8 mouse cellular contexts compared by ENCODE assay signal in the genomic region with DNA sequence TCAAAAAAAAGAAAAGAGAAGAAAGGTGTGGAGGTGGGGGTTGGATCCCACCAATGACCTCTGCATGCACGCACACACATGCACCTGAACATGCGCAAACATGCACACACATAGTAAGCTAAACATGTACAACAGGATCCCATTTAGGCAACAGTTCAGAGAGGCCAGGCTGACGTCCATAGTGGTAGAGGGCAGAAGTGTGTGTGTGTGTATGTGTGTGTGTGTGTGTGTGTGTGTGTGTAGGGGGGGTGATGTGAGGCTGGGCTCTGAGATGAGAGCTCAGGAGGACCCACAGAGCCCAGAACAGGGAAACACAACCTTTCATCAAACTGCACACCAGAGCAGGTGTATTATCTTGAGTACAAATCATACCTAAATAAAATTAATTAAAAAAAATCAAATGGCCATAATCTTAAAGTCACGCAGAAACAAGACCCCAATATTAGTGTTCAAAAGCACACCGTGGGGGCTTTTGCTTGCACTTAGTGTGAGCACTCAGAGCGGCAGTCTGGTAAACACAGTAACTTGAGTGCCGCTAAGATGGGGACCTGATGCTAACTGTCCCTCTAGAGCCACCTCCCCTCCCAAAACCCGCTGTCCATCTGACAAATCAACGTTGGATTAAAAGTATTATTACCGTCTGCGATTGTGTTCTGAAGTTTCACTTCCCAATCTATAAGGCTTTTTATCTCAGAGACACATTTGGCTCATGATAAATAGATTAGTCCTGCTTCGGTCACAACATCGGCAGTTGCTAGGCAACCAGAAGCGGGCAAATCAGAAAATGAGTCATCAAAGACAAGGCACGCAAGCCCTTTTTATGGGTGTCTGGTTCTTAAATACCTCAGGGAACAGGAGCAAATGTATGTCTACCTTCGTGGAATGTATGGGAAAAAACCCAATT.
DNase-seq lines count a peak whose midpoint lies in the region; ATAC-seq lines count a peak whose summit lies in the region.

No protein-coding gene starts in this region.

- intact Hi-C loops in left cerebral cortex, postnatal 14 days (cut with DNase I), result no loop called here

- WGBS in embryonic facial prominence, embryonic 11.5 days, result 68% methylated on average over 16 of the region's 16 CpGs
- WGBS in heart, embryonic 10.5 days, result 73% methylated on average over 16 of the region's 16 CpGs

- no peaks in the 10 kb centered on the region for H3K27me3 ChIP-seq in embryonic facial prominence, embryonic 11.5 days (ENCODE audit: control insufficient read depth, insufficient read depth, low read length)
- H3K27me3 ChIP-seq in heart, embryonic 10.5 days (ENCODE audit: insufficient read depth, poor library complexity, severe bottlenecking), result 0 out of 2 replicates have a peak, but pooled peaks cover 6% of the 10 kb centered on the region

- no peak overlapping the region for H3K27ac ChIP-seq in embryonic facial prominence, embryonic 11.5 days (replicated peaks; ENCODE audit: low read depth, low read length)
- H3K27ac ChIP-seq in heart, embryonic 10.5 days, result no peak overlapping the region; the same call in 1 of the 2 replicates

- no peaks in the 10 kb centered on the region for H3K36me3 ChIP-seq in embryonic facial prominence, embryonic 11.5 days (replicated peaks; ENCODE audit: control insufficient read depth, insufficient read depth, low read depth, low read length)
- H3K36me3 ChIP-seq in heart, embryonic 10.5 days, result no peaks in the 10 kb centered on the region

- ATAC-seq in embryonic facial prominence, embryonic 11.5 days (replicated peaks; ENCODE audit: insufficient number of reproducible peaks, low FRiP score, low TSS enrichment, low read depth), result no peak

- no peaks in the 10 kb centered on the region for H3K9me3 ChIP-seq in embryonic facial prominence, embryonic 11.5 days (replicated peaks; ENCODE audit: control insufficient read depth, low read length)
- H3K9me3 ChIP-seq in heart, embryonic 10.5 days, result no peaks in the 10 kb centered on the region

- H3K4me1 ChIP-seq in embryonic facial prominence, embryonic 11.5 days (ENCODE audit: control insufficient read depth, insufficient read depth, low read length), result no peaks in the 10 kb centered on the region; the same call in 1 of the 2 replicates
- H3K4me1 ChIP-seq in heart, embryonic 10.5 days, result peaks cover 28% of the 10 kb centered on the region

- no peak overlapping the region for H3K4me3 ChIP-seq in embryonic facial prominence, embryonic 11.5 days (ENCODE audit: low read depth, low read length)
- H3K4me3 ChIP-seq in heart, embryonic 10.5 days, result no peak overlapping the region

- H3K9ac ChIP-seq in embryonic facial prominence, embryonic 11.5 days (replicated peaks; ENCODE audit: low read length), result no peak overlapping the region

- no peak overlapping the region for H3K4me2 ChIP-seq in embryonic facial prominence, embryonic 11.5 days (ENCODE audit: low read depth, low read length)

- DNase-seq in spleen, postnatal 36 days (ENCODE audit: low spot score in 2 of 2), result peak; percentile 25 to 35
- no peak for DNase-seq in spleen, postnatal 14 days (ENCODE audit: low spot score in 2 of 2)
- DNase-seq in embryonic facial prominence, embryonic 11.5 days (ENCODE audit: low spot score), result peak; percentile 63
- peak; percentile 60 to 70 for DNase-seq in left cerebral cortex, postnatal 14 days (ENCODE audit: low spot score in 2 of 2)
- peak; percentile 17 for DNase-seq in right cerebral cortex, postnatal 14 days
- DNase-seq in heart, embryonic 10.5 days (ENCODE audit: low spot score), result no peak
- no peak for DNase-seq in gastrocnemius, adult 18-20 months (ENCODE audit: low spot score)
- DNase-seq in thymus, postnatal 10 days (ENCODE audit: low spot score in 2 of 2), result no peak

Comparison
In these comparisons a context has a peak if more than half of its experiments do, and no peak if none do; other contexts are left out.
1. DNase-seq: peak in spleen, postnatal 36 days (2 of 2), embryonic facial prominence, embryonic 11.5 days (single experiment), left cerebral cortex, postnatal 14 days (2 of 2) and right cerebral cortex, postnatal 14 days (single experiment); none in spleen, postnatal 14 days (0 of 2), heart, embryonic 10.5 days (single experiment), gastrocnemius, adult 18-20 months (single experiment) and thymus, postnatal 10 days (0 of 2).